Mouse (Mus musculus) stomach, postnatal 0 days (tissue): ENCODE results near the gene Slc35f6. TPM values are rescaled to one million over a fixed set of nuclear protein-coding genes. Genes with fewer than 3 reads are reported as not detected.

Source experiments
- ATAC-seq: fragments of 200-750 bp; cut with Nextera tagmentation; 2 replicates; pipeline ENCODE4 v1.8.0; 2017; ENCODE audit not compliant: low FRiP score, low TSS enrichment
- DNase-seq: peaks from one replicate; pipeline ENCODE4 v3.0.0-alpha.2; 2016; ENCODE audit warnings: low spot score
- H3K27ac ChIP-seq: fragments of 300-500 bp; sonication (generic); replicated peaks from 2 replicates; pipeline ENCODE4 v1.5.1; 2014; ENCODE audit warnings: mild to moderate bottlenecking, control low read depth
- H3K27me3 ChIP-seq: fragments of 300-500 bp; sonication (generic); 2 replicates; pipeline ENCODE4 v1.6.1; 2014; ENCODE audit warnings: low read length; ENCODE audit not compliant: control insufficient read depth, insufficient read depth
- H3K36me3 ChIP-seq: fragments of 300-500 bp; sonication (generic); 2 replicates; pipeline ENCODE4 v1.6.1; 2014; ENCODE audit warnings: low read length, mixed read lengths; ENCODE audit not compliant: control insufficient read depth, insufficient read depth
- H3K4me1 ChIP-seq: fragments of 300-500 bp; sonication (generic); replicated peaks from 2 replicates; pipeline ENCODE4 v1.6.1; 2014; ENCODE audit warnings: antibody characterized with exemption; ENCODE audit not compliant: control insufficient read depth, insufficient read depth
- H3K4me2 ChIP-seq: fragments of 300-500 bp; sonication (generic); replicated peaks from 2 replicates; pipeline ENCODE4 v1.6.1; 2014; ENCODE audit warnings: low read depth, mild to moderate bottlenecking, control low read depth, moderate library complexity
- H3K4me3 ChIP-seq: fragments of 300-500 bp; sonication (generic); 2 replicates; pipeline ENCODE4 v1.5.1; 2014; ENCODE audit warnings: low read depth, low read length, control low read depth
- H3K9ac ChIP-seq: fragments of 300-500 bp; sonication (generic); 2 replicates; pipeline ENCODE4 v1.6.1; 2014; ENCODE audit warnings: mild to moderate bottlenecking, low read length, control low read depth, mixed read lengths
- H3K9me3 ChIP-seq: fragments of 300-500 bp; sonication (generic); 2 replicates; pipeline ENCODE4 v1.6.1; 2016; ENCODE audit warnings: low read length; ENCODE audit not compliant: control insufficient read depth
- CTCF ChIP-seq: IDR thresholded peaks from 2 replicates; pipeline ENCODE4 v1.5.1; 2016; ENCODE audit warnings: antibody characterized with exemption, low read depth, mild to moderate bottlenecking, moderate library complexity
- EP300 ChIP-seq: optimal IDR thresholded peaks from 2 replicates; pipeline ENCODE3; 2016; ENCODE audit warnings: antibody characterized with exemption
- WGBS: fragments of 180-500 bp; shearing (Covaris S2); extraction: QIAGEN DNeasy Blood & Tissue Kit; methylation state at CpG from one replicate; pipeline ENCODE4 v1.1.7; 2014; 5-methylcytosine and 5-hydroxymethylcytosine counted together
- polyA plus RNA-seq: library from polyadenylated mRNA; unstranded; fragments of >200 nt; fragmentation: Nextera tagmentation; extraction: Ambion mirVana; gene quantifications from 2 replicates; pipeline ENCODE4 v1.2.1, GENCODE M21; 2015

The Slc35f6 gene
- 30.6 and 35.6 TPM in 2 replicates for polyA plus RNA-seq

DNA sequence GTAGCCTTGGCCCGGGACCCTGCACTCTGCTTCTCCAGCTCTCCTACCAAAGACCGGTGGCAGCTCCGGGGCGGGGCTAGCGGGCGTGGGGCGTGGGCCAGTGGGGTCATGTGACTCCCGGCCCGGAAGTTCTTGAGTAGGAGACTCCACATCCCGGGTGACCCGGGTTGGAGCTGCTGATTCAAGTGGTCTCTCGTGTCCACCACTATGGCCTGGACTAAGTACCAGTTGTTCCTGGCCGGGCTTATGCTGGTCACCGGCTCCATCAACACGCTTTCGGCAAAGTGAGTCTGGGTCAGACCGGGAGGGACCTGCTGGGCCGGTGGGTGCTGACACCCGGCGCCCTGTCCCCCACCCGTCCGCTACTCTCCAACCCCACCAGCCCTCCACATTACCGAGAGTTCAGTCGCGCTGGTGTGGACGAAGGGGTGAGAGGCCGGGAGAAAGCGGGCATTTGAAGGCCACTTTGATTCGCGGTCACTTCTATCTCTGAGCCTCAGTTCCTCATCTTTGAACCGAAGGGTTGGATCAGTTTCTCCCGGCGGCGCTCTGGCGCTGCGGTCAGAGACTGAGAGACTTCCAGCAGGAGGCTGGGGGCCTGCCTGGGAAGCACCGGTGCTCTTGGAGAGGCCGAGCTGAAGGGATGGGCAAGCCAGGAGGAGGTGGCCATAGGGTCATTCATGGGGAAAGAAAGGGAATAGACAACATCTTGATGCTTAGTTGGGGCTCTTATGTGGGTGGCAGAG lies at the start of gene Slc35f6:
Gene Slc35f6 (plus strand): TSS at position 119 of the 746 bp plus-strand sequence.
- Histone ChIP-seq H3K4me1 (no peaks in the 10 kb centered on the region; the same call in 1 of the 2 replicates), H3K27ac (peak within 1 kb of the TSS; percentile 77), H3K9ac (peak within 1 kb of the TSS; percentile 78), H3K4me2 (peak within 1 kb of the TSS; percentile 95), H3K9me3 (no peaks in the 10 kb centered on the region), H3K4me3 (peak within 1 kb of the TSS; percentile 90), H3K27me3 (no peaks in the 10 kb centered on the region), H3K36me3 (0 out of 2 replicates have a peak, but pooled peaks cover 3% of the 10 kb centered on the region)
- WGBS: under 1% methylated on average over 38 of the region's 38 CpGs
- ATAC-seq (peak; percentile 90), DNase-seq (peak; percentile 94)
- TF ChIP-seq EP300 (no peak), CTCF (no peak)

DNA sequence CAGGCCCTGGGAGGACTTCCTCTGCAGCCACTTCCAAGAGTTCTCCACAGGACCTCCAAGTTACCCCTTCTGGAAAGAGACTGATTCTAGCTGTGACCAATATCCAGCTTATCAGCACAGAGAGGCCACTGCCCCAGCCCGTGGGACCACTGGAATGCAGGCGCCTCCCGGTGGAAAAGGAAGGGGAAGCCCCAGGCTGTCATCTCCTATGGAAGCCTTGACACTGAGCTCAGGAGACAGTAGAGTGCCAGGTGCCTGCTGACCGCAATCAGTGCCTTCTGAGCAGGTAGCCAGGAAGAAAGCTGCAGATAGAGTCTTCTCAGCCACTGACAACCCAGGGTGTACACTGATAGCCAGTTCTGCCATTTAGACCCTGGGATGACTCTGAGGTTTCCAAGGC lies 46.3 kb upstream of the Slc35f6 start:
- no peaks in the 10 kb centered on the region for H3K4me1 ChIP-seq
- no peak overlapping the region for H3K9ac ChIP-seq
- no peaks in the 10 kb centered on the region for H3K27me3 ChIP-seq
- H3K4me2 ChIP-seq: no peak overlapping the region
- 27% methylated on average over 4 of the region's 4 CpGs for WGBS
- DNase-seq: no peak
- no peak overlapping the region for H3K4me3 ChIP-seq
- TF ChIP-seq CTCF (peak; percentile 53), EP300 (no peak)
- H3K27ac ChIP-seq: no peak overlapping the region
- ATAC-seq: no peak
- no peaks in the 10 kb centered on the region for H3K36me3 ChIP-seq
- H3K9me3 ChIP-seq: no peaks in the 10 kb centered on the region

GRCm38 (mm10) chr5:30603255-30603654 lies 44.5 kb upstream of the Slc35f6 start:
- Histone ChIP-seq H3K36me3 (no peaks in the 10 kb centered on the region; the same call in 1 of the 2 replicates), H3K9ac (no peak overlapping the region), H3K9me3 (no peaks in the 10 kb centered on the region), H3K4me1 (no peaks in the 10 kb centered on the region), H3K27ac (no peak overlapping the region), H3K27me3 (no peaks in the 10 kb centered on the region), H3K4me3 (no peak overlapping the region), H3K4me2 (no peak overlapping the region)
- WGBS: 78% methylated on average over 3 of the region's 3 CpGs
- TF ChIP-seq EP300 (no peak), CTCF (no peak)
- DNase-seq (no peak), ATAC-seq (no peak)

DNA sequence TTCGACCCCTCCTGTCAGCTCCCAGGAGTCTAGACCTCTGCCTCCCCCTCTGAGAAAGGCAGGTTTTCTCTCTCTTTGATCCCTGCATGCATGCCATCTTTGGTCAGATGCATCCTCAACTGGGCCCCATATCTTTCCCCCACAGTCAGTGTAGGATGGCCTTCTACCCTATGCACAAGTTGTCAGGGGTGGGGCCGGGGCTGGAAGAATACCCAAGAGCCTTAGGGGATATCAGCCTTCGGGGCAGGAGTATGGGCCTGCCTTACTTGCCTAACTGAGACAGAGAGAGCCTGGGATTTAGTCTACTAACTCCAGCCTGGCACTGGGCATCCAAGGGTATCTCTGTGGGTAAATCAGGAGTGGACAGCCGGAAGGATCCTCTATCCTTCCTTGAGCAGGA lies 43.8 kb upstream of the Slc35f6 start:
- Histone ChIP-seq H3K4me2 (no peak overlapping the region), H3K27me3 (no peaks in the 10 kb centered on the region), H3K36me3 (no peaks in the 10 kb centered on the region; the same call in 1 of the 2 replicates), H3K4me3 (no peak overlapping the region), H3K9ac (no peak overlapping the region), H3K27ac (no peak overlapping the region), H3K9me3 (no peaks in the 10 kb centered on the region), H3K4me1 (no peaks in the 10 kb centered on the region)
- no peak for TF ChIP-seq EP300
- TF ChIP-seq CTCF: no peak
- 70% methylated on average over 4 of the region's 4 CpGs for WGBS
- DNase-seq (no peak), ATAC-seq (no peak)

- Histone ChIP-seq H3K36me3 (no peaks in the 10 kb centered on the region; the same call in 1 of the 2 replicates), H3K4me3 (no peak overlapping the region), H3K27ac (no peak overlapping the region), H3K4me2 (no peak overlapping the region), H3K9me3 (no peaks in the 10 kb centered on the region), H3K4me1 (no peaks in the 10 kb centered on the region), H3K9ac (no peak overlapping the region), H3K27me3 (no peaks in the 10 kb centered on the region)
- DNase-seq (no peak), ATAC-seq (no peak)
- TF ChIP-seq EP300: no peak
- no peak for TF ChIP-seq CTCF
- 70% methylated on average over 8 of the region's 8 CpGs for WGBS
Measured at GRCm38 (mm10) chr5:30604769-30605188, 43.0 kb upstream of the Slc35f6 start.

DNA sequence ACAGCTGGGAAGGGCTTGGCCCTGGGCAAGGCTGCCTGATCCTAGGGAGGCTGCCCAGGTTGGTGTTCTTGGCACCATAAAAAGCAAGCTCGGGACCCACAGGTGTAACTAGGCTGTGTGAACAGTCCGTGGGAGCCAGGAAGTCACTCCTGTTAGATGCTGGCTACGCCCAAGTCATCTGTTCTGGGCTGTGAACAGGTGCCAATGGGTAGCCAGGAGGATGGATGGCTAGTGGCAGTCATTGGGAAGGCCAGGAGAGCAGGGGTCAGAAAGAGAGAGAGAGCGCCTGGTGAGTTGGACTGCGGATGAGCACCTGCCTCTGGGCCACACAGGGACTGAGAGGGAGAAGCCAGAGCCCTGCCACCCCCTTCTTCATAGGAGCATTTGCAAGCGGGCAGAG lies 42.1 kb upstream of the Slc35f6 start:
- no peaks in the 10 kb centered on the region for H3K4me1 ChIP-seq
- DNase-seq (no peak), ATAC-seq (no peak)
- no peaks in the 10 kb centered on the region; the same call in 1 of the 2 replicates for H3K36me3 ChIP-seq
- no peak overlapping the region for H3K4me3 ChIP-seq
- TF ChIP-seq EP300 (no peak), CTCF (no peak)
- WGBS: 78% methylated on average over 6 of the region's 6 CpGs
- H3K4me2 ChIP-seq: no peak overlapping the region
- no peaks in the 10 kb centered on the region for H3K9me3 ChIP-seq
- no peak overlapping the region for H3K9ac ChIP-seq
- no peaks in the 10 kb centered on the region for H3K27me3 ChIP-seq
- no peak overlapping the region for H3K27ac ChIP-seq
